Mouse (Mus musculus) embryonic facial prominence, embryonic 11.5 days (tissue): ENCODE measurements around the gene Kcnip2. TPM values are rescaled to one million over a fixed set of nuclear protein-coding genes. Genes with fewer than 3 reads are reported as not detected.

Experiments used
- ATAC-seq: fragments of 200-750 bp; cut with Nextera tagmentation; replicated peaks from 2 replicates; pipeline ENCODE4 v1.8.0; 2017; ENCODE audit warnings: low read depth; ENCODE audit not compliant: insufficient number of reproducible peaks, low FRiP score, low TSS enrichment
- DNase-seq: peaks from one replicate; pipeline ENCODE4 v3.0.0-alpha.2; 2015; ENCODE audit warnings: low spot score
- H3K27ac ChIP-seq: fragments of 300-500 bp; sonication (generic); replicated peaks from 2 replicates; pipeline ENCODE4 v1.5.1; 2014; ENCODE audit warnings: mild to moderate bottlenecking, low read depth, low read length, control low read depth
- H3K27me3 ChIP-seq: fragments of 300-500 bp; sonication (generic); 2 replicates; pipeline ENCODE4 v1.6.1; 2014; ENCODE audit warnings: mild to moderate bottlenecking, low read length, moderate library complexity, mixed read lengths; ENCODE audit not compliant: control insufficient read depth, insufficient read depth
- H3K36me3 ChIP-seq: fragments of 300-500 bp; sonication (generic); replicated peaks from 2 replicates; pipeline ENCODE4 v1.6.1; 2014; ENCODE audit warnings: low read depth, mild to moderate bottlenecking, low read length, moderate library complexity, mixed read lengths; ENCODE audit not compliant: control insufficient read depth, insufficient read depth
- H3K4me1 ChIP-seq: fragments of 300-500 bp; sonication (generic); 2 replicates; pipeline ENCODE4 v1.6.1; 2014; ENCODE audit warnings: low read length, mixed read lengths; ENCODE audit not compliant: control insufficient read depth, insufficient read depth
- H3K4me2 ChIP-seq: fragments of 300-500 bp; sonication (generic); 2 replicates; pipeline ENCODE4 v1.6.1; 2014; ENCODE audit warnings: low read depth, mild to moderate bottlenecking, control low read depth, low read length, moderate library complexity
- H3K4me3 ChIP-seq: fragments of 300-500 bp; sonication (generic); 2 replicates; pipeline ENCODE4 v1.5.1; 2014; ENCODE audit warnings: low read depth, low read length, control low read depth
- H3K9ac ChIP-seq: fragments of 300-500 bp; sonication (generic); replicated peaks from 2 replicates; pipeline ENCODE4 v1.6.1; 2014; ENCODE audit warnings: mild to moderate bottlenecking, control low read depth, low read length
- H3K9me3 ChIP-seq: fragments of 300-500 bp; sonication (generic); replicated peaks from 2 replicates; pipeline ENCODE4 v1.6.1; 2016; ENCODE audit warnings: mild to moderate bottlenecking, low read length, inconsistent platforms, mixed read lengths; ENCODE audit not compliant: control insufficient read depth
- WGBS: fragments of 180-500 bp; shearing (Covaris S2); extraction: QIAGEN DNeasy Blood & Tissue Kit; methylation state at CpG from one replicate; pipeline ENCODE4 v1.1.7; 2014; 5-methylcytosine and 5-hydroxymethylcytosine counted together
- polyA plus RNA-seq: library from polyadenylated mRNA; unstranded; fragments of >200 nt; fragmentation: Nextera tagmentation; extraction: Ambion mirVana; gene quantifications from 2 replicates; pipeline ENCODE4 v1.2.1, GENCODE M21; 2014

The Kcnip2 gene
- polyA plus RNA-seq, 1 experiment from 2014 or later: 1.3 TPM

GRCm38 (mm10) chr19:45760810-45761209 is 55.1 kb downstream of the Kcnip2 start:
- H3K27me3 ChIP-seq: no peaks in the 10 kb centered on the region
- no peak overlapping the region for H3K4me3 ChIP-seq
- 92% methylated on average over 3 of the region's 3 CpGs for whole genome bisulfite sequencing
- H3K27ac ChIP-seq: no peak overlapping the region
- no peak overlapping the region for H3K4me2 ChIP-seq
- no peak for ATAC-seq
- H3K36me3 ChIP-seq: peaks cover 22% of the 10 kb centered on the region
- DNase-seq: no peak
- H3K9ac ChIP-seq: no peak overlapping the region
- no peaks in the 10 kb centered on the region for H3K4me1 ChIP-seq
- H3K9me3 ChIP-seq: no peaks in the 10 kb centered on the region

GRCm38 (mm10) chr19:45758671-45759070 is 57.2 kb downstream of the Kcnip2 start:
- 95% methylated on average over 5 of the region's 5 CpGs for WGBS
- Histone ChIP-seq H3K9me3 (no peaks in the 10 kb centered on the region), H3K36me3 (peaks cover 19% of the 10 kb centered on the region), H3K27me3 (no peaks in the 10 kb centered on the region), H3K27ac (no peak overlapping the region), H3K4me1 (no peaks in the 10 kb centered on the region), H3K4me2 (no peak overlapping the region), H3K4me3 (no peak overlapping the region), H3K9ac (no peak overlapping the region)
- ATAC-seq (no peak), DNase-seq (no peak)

GRCm38 (mm10) chr19:45753551-45753950 is 62.3 kb downstream of the Kcnip2 start:
- Histone ChIP-seq H3K27me3 (no peaks in the 10 kb centered on the region), H3K4me2 (no peak overlapping the region), H3K27ac (no peak overlapping the region), H3K9me3 (no peaks in the 10 kb centered on the region), H3K4me3 (no peak overlapping the region), H3K9ac (no peak overlapping the region), H3K36me3 (peaks cover 8% of the 10 kb centered on the region), H3K4me1 (no peaks in the 10 kb centered on the region)
- ATAC-seq (no peak), DNase-seq (no peak)
- WGBS: 89% methylated on average over 3 of the region's 3 CpGs

GRCm38 (mm10) chr19:45751881-45752280 is 64.0 kb downstream of the Kcnip2 start:
- no peak overlapping the region for H3K4me2 ChIP-seq
- peaks cover 6% of the 10 kb centered on the region for H3K36me3 ChIP-seq
- no peak overlapping the region for H3K9ac ChIP-seq
- no peak overlapping the region for H3K27ac ChIP-seq
- DNase-seq (no peak), ATAC-seq (no peak)
- no peaks in the 10 kb centered on the region for H3K9me3 ChIP-seq
- H3K4me3 ChIP-seq: no peak overlapping the region
- peaks cover 2% of the 10 kb centered on the region; the same call in 1 of the 2 replicates for H3K4me1 ChIP-seq
- WGBS: 90% methylated on average over 7 of the region's 7 CpGs
- no peaks in the 10 kb centered on the region for H3K27me3 ChIP-seq

- WGBS: under 1% methylated on average over 54 of the region's 60 CpGs
- H3K9me3 ChIP-seq: no peaks in the 10 kb centered on the region
- peak within 1 kb of the TSS; percentile 91 for H3K4me3 ChIP-seq
- ATAC-seq (peak; percentile 60), DNase-seq (peak; percentile 93)
- peak within 1 kb of the TSS; percentile 82 for H3K9ac ChIP-seq
- peaks cover 16% of the 10 kb centered on the region for H3K27me3 ChIP-seq
- H3K4me1 ChIP-seq: peaks cover 5% of the 10 kb centered on the region; the same call in 1 of the 2 replicates
- peaks cover 3% of the 10 kb centered on the region for H3K36me3 ChIP-seq
- H3K4me2 ChIP-seq: peak within 1 kb of the TSS; percentile 91
- no peak within 1 kb of the TSS for H3K27ac ChIP-seq
These were observed 66.4 kb downstream of the Kcnip2 start, which contains the start of gene Npm3 for GRCm38 (mm10) chr19:45749243-45750043. Npm3 (minus strand) TSS chr19:45749591.

GRCm38 (mm10) chr19:45748691-45749242 is 67.1 kb downstream of the Kcnip2 start:
- Histone ChIP-seq H3K9ac (peak overlapping the region; percentile 82), H3K4me2 (peak overlapping the region; percentile 91), H3K27me3 (peaks cover 22% of the 10 kb centered on the region), H3K9me3 (no peaks in the 10 kb centered on the region), H3K27ac (no peak overlapping the region), H3K36me3 (no peaks in the 10 kb centered on the region; the same call in none of the 2 replicates), H3K4me3 (peak overlapping the region; percentile 91), H3K4me1 (peaks cover 5% of the 10 kb centered on the region; the same call in 1 of the 2 replicates)
- DNase-seq (no peak), ATAC-seq (peak; percentile 20)
- 4% methylated on average over 31 of the region's 33 CpGs for WGBS

GRCm38 (mm10) chr19:45748206-45748605 is 67.7 kb downstream of the Kcnip2 start:
- Histone ChIP-seq H3K9ac (peak overlapping the region; percentile 82), H3K27me3 (peaks cover 28% of the 10 kb centered on the region), H3K4me2 (peak overlapping the region; percentile 91), H3K36me3 (no peaks in the 10 kb centered on the region; the same call in 1 of the 2 replicates), H3K4me1 (peaks cover 5% of the 10 kb centered on the region; the same call in 1 of the 2 replicates), H3K27ac (no peak overlapping the region), H3K9me3 (no peaks in the 10 kb centered on the region), H3K4me3 (peak overlapping the region; percentile 91)
- no peak for DNase-seq
- no peak for ATAC-seq
- WGBS: 62% methylated on average over 9 of the region's 9 CpGs
